Comparison of ENCODE assay signal across 8 mouse cellular contexts in genomic region chr12:79661270-79661669, GRCm38 (mm10).
A peak's percentile ranks its signal among the peaks of the same experiment; 100 is the strongest.
DNase-seq lines count a peak whose midpoint lies in the region; TF ChIP-seq lines count a peak whose summit lies in the region.

No protein-coding gene starts in this region.

- intact Hi-C loops in gastrocnemius, adult 2 months (cut with DNase I): loop anchor here (5.0 kb wide), 1 partner anchor 96 kb away; no protein-coding TSS in a partner anchor
- intact Hi-C loops in gastrocnemius, postnatal 14 days (cut with DNase I; ENCODE audit: low total_unique reads): no loop called here

- H3K27ac ChIP-seq in gastrocnemius, adult 2 months: peak overlapping the region; percentile 76

- no peak overlapping the region for H3K4me3 ChIP-seq in gastrocnemius, adult 2 months

- DNase-seq in gastrocnemius, adult 2 months: peak; percentile 63
- DNase-seq in gastrocnemius, postnatal 14 days: no peak
- DNase-seq in WW6 (ENCODE audit: low read depth, low spot score): peak; percentile 5
- peak; percentile 47 for DNase-seq in forelimb bud, embryonic 11.5 days (ENCODE audit: low read depth, low spot score)
- DNase-seq in mesoderm, embryonic 11.5 days (ENCODE audit: low read depth, low spot score): peak; percentile 73
- no peak for DNase-seq in thymus, postnatal 4 days
- DNase-seq in lung, postnatal 14 days: no peak
- no peak for DNase-seq in spleen, postnatal 4 days (ENCODE audit: low spot score in 2 of 2)

- no peak for TF ChIP-seq CTCF in gastrocnemius, adult 2 months (IDR thresholded peaks at IDR 0.05)

Comparison
In these comparisons a context has a peak if more than half of its experiments do, and no peak if none do; other contexts are left out.
1. DNase-seq: peak in gastrocnemius, adult 2 months (single experiment), WW6 (single experiment), forelimb bud, embryonic 11.5 days (single experiment) and mesoderm, embryonic 11.5 days (single experiment); none in gastrocnemius, postnatal 14 days (single experiment), thymus, postnatal 4 days (single experiment), lung, postnatal 14 days (single experiment) and spleen, postnatal 4 days (0 of 2).